Mouse (Mus musculus) NIH3T3 (cell line): ENCODE data around the gene Caln1.
A peak's percentile ranks its signal among the peaks of the same experiment; 100 is the strongest.

Experiments used
- DNase-seq: peaks from one replicate; pipeline ENCODE4 v3.0.0-alpha.2; 2012; ENCODE audit warnings: low read depth

Gene Caln1

DNA sequence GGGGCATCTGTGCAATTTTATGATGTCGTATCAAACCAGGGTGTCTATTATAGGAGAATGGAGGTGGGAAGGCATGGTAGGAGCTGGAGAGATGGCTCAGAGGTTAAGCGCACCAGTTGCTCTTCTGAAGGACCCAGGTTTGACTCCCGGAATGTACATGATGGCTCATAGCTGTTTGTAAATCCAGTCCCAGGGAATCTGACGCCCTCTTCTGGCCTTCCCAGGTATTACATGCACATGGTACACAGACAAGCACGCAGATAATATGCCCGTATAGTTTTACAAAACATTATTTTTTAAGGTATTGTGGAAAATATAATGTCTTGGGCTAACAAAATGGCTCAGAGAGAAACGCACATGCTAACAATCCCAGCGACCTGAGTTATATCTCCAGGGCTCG lies 443.8 kb downstream of the Caln1 start:
- no peak for DNase-seq

DNA sequence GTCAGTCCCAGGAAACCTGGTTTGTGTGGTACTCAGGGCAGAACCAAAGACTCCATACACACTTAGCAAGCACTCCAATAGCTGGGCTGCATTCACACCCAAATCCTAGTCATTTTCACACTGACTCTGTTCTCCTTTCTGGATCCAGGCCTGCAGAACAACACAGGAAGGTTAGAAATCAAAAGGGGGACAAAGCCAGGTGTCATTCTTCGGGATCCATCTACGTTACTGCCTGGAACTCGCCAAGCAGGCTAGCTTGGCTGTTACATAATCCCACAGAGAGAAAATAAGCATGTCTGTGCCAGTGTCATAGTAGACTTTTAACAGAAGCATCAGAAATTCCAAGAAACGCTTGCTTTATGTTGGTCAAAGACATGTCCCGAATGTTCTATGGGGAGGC lies 446.1 kb downstream of the Caln1 start:
- DNase-seq: no peak

DNA sequence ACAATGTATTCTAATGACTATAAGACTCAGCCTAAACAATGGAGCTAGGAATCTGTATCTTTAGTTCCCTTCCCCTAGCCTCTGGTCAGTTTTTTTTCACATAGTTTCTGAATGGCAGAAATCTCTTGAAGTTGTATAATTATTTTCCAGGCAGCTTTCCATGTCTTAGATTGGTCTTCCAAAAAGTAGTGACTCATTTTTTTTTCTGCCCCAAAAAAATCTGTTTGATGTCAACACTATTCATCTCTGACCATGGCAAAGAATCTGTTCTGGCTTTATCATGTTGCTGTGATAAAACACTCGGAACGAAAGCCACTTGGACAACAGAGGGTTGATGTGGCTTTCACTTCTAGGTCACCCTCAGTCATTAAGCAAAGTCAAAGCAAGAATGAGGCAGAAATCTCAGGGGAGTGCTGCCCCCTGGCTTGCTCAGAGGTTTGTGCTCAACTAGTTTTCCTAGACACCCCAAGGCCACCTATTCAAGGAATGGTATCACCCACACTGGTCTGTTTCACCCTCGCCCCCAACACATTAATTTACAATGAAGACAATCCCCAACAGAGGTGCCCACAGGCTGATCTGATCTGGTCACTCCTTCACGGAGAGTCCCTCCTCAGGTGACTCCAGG lies 450.9 kb downstream of the Caln1 start:
- peak; percentile 7 for DNase-seq

DNA sequence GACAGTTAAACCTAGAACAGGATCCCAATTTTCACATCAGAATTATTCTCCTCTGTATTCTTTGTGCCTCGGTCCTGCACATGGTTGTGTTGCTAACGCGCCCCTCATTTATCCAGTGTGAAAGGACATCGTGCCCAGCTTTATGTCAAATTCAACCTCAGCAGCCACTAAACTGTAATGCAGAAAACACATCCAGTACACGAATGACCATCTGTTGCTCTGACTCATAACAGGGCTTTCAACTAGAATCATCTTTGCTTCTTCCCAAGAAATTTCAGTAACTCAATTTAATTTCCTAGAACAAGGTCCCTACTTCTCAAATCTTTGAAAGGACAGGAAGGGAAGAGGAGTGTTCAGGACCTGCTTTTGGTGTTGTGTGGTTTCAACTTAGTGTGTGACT lies 451.4 kb downstream of the Caln1 start:
- DNase-seq: no peak

DNA sequence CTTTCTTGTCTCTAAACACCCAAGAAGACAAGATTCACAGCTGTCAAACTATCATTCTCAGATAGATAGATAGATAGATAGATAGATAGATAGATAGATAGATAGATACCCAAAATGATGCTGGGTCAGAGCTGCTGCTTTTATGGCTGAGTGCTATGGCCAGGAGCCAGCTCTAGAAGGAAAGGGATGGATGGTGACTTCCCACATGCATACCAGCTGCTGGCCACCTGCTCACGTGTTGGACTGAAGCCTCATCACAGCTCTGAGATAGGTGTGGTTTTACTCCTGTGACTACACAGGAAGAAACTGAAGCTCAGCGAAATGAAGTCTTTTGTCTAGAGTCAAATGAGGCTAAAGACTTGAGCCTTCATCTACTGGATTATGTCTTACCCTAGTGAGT lies 456.5 kb downstream of the Caln1 start:
- no peak for DNase-seq

DNA sequence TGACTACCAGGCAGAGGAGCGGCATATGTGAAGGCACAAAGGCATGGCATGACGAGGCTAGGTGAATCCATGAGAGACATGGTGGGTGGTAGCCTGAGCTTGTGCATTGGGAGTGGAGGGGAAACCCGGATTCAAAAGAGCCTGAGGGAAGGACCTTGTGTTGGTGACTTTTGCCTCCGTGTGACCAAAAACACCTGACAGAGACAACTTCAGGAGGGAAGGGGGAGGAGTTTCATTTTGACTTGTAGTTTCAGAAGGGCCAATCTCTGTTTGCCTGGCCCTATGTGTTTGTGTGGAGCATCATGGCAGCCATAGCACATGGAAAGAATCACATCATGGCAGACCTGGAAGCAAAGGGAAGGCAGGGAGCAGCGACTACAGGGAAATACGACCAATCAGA lies 479.3 kb downstream of the Caln1 start:
- no peak for DNase-seq

DNA sequence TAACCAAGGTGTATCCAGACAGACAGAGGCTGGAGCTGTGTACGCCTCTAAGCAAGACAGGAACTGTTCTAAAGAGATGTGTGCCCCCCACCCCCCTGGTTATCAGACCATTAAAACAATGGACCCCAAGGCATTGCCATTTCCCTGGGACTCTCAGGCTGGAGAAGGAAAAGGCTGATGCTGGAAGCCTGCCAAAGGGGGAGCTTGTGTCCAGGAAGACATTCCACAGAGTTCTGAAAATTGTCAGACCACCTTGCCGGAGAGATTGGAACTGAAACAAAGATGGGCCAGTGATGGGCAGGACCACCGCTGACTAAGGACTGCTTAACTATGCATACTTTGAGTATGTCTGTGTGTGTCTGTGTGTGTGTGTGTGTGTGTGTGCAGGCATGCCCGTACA lies 480.4 kb downstream of the Caln1 start:
- DNase-seq: no peak

DNA sequence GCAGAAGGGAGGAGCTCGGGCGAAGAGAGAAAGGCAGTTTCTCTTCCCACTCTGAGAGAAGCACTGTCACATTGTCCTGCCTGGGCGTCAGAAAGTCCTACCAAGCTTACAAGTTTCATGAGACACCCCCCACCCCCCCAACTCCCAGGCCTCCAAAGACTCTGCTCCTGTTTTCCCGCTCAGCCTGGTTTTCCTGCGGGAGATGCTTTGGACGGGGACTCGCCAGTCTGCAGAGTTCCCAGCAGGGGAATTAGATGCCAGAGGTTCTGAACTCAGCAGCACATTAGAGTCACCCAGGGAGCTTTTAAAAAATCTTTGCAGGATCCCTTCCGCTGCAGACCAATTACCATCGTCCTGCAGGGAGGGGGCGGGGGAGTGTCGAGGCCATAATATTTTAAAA lies 482.9 kb downstream of the Caln1 start:
- DNase-seq: no peak

DNA sequence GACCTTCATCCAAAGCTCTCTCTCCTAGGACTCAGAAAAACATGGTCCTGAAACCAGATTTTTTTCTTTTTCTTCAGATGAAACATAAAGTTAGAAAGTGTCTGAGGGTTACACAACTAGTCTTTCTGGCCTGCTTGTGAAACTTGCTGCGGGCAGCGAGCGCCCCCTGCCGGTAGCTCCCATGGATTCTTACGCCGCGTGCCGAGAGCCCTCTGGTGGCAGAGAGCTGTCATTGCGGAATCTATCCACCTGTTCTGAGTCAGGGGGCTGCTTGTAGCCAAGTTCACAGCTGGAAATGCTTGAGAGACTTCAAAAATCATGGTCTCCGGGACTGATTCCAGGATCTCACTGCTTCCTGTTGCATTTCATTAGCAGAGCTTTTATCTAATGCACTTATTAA lies 484.1 kb downstream of the Caln1 start:
- DNase-seq: peak; percentile 90

DNA sequence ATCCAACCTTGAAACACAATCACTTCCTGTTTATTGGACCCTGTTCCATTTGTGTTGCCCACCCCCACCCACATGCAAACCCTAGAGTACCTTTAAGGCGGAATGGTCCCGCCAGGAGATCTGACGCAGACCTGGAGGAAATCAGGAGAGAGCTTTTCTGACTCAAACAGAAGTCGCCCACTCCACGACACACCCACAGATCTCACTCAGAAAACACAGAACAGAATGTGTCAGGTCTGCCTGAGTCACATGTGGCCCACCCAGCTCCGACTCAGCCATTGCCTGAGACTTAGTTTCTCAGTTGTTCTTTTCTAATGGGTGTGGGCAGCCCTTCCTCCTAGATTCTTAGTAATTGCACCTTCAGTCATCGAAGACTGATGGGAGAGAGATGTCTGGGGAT lies 485.2 kb downstream of the Caln1 start:
- no peak for DNase-seq

DNA sequence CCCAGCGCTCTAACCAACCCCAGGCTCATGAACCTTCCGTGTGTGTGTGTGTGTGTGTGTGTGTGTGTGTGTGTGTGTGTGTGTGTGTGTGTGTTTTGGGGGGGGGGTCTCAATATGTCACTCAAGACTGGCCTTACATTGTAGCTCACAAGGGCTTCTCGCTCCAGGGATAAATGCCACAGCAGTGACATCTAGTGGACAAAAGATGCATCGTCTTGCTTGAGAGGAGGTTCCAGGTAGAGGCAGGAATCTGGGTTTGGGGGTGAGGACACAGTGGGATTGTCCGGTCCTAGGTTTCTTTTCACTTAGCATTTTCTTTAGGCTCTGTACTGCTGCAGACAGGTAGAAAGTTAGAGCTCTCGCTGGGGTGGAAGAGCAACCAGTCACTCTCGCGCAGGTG lies 488.9 kb downstream of the Caln1 start:
- DNase-seq: peak; percentile 72

DNA sequence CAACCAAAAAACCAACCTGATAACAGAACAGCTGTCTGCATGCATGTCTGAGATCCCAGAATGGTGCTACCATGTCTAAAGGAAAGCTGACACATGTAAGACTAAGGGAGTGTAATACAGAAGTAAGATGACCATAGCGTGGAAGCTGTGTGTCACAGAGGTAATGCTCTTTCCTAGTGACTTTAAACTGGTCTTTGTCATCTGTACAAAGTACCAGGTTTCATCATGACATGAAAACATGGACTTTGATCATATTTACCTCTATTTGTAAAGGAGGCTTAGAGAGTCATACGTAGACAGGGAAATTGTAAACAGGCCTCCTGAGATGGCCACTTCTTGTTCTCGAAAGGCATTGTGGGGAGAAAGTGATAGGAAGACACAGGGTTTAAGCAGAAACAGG lies 489.5 kb downstream of the Caln1 start:
- DNase-seq: no peak

DNA sequence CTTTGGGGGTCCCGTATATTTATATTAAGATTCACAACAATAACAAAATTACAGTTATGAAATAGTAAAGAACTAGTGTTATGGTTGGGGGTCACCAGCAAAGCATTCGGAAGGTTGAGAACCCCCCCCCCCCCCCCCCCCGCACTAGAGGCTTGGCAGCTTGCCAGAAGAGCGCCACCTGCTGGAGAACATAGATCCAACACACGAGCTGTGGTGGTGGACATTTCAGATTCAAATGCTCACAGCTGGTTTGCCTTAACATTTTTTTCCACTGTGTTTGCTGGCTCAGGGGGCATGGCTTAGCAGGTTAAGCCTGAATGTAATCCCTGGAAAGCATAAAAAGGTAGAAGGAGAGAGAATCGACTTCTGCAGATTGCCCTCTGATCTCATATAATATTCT lies 490.5 kb downstream of the Caln1 start:
- peak; percentile 20 for DNase-seq

DNA sequence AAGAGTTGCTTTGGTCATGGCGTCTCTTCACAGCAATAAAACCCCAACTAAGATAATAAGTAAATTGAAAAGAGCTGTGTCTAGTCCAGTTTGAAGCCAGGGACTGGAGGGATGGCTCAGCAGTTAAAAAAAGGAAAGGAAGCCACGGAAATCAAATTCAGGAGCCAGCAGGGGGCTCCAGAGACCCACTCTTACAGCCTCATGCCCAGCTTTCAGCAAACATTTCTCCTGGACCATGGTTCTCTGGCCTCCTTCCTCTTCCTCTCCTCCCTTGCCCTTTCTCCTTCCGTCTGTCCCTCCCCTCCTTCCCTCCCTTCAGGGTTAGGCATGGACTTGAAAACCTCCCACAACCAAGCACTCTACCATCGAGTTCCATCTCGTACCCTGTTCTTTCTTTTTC lies 493.0 kb downstream of the Caln1 start:
- DNase-seq: peak; percentile 74

DNA sequence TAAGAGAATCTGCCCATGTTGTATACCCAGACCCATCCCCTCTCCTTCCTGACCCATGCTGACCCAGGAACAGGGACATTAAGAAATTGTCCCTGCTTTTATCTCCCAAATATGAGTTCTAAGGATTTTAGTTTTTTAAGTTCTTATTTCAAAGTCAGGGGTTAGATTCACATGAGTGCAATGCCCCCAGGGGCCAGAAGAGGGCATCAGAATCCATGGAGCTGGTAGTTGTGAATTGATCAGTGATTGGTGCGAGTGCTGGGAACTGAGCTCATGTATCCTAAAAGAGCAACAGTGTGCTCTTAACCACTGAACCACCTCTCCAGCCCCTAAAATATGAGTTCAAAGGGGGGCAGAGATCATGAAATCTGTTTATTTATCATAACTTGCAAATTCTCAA lies 500.6 kb downstream of the Caln1 start:
- DNase-seq: peak; percentile 17

DNA sequence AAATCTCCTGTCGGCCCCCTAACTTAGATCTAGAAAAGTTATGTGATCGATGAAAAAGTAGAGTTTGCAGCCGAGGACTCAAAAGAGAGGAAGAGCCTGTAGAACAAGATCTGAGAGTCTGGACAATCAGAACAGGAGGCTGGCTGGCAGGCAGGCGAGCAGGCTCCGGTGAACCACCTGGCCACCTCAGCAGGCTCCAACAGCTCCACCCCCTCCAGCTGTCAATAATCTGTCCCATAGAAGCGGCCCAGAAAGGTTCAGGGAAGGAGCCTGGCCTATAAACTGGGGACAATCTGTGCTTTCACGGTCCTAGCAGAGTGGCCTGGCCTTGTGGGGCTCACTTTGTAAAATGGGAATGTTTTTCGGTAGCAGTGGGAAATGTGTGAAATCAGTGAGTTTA lies 501.8 kb downstream of the Caln1 start:
- DNase-seq: no peak

DNA sequence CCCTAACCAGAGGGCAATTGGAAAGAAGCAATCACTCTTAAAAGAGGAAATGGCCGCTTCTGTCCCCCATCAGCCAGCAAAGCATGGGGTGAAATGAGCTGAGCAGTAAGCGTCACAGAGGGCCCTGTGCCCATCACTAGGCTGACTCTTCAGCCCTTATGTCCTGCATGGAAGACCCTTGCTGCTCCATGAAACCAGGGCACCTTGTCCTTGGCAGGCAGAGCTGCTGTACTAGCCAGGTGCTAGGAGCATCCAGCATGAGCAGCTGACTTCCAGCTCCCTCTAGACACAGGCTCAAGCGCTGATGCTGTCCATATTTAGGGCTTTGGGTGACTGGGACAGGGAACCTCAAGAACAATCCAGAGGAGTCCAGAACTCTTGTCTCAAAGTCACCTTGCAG lies 506.1 kb downstream of the Caln1 start:
- DNase-seq: no peak

DNA sequence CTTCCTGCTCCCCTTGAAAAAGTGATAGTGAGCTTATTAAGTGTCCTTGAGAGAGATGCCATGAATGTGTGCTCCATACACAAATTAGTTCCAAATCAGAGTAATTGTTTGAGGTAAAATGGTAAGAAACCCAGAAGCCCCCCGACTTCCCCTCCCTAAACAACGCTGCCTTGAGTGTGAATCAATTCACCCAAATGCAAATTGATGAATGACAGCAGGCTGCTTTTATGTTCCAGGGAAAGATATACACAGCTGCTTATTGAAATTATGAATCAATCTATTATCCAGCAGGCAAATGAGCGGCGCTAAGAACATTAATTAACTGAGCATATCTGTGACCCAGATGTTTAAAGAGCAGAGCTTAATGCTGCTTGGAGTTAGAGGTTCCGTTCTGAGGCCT lies 511.1 kb downstream of the Caln1 start:
- no peak for DNase-seq

DNA sequence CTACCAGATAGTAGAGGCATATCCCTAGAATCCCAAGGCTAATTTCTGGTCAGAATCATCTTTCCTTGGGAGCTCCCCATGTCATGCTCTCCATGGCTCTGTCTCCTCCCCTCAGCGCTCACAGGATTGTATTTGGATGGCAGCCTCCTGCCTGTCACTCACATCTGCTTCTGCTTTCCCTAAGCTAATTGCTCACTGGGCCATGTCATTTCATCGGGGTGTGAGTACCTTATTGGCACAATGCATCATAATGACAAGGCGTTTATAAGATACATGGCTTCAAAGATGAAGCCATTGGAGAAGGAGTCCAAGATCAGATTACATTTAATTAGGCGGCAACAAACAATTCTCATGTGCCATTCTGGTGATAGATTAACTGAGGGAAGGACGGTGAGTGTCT lies 522.5 kb downstream of the Caln1 start:
- no peak for DNase-seq

DNA sequence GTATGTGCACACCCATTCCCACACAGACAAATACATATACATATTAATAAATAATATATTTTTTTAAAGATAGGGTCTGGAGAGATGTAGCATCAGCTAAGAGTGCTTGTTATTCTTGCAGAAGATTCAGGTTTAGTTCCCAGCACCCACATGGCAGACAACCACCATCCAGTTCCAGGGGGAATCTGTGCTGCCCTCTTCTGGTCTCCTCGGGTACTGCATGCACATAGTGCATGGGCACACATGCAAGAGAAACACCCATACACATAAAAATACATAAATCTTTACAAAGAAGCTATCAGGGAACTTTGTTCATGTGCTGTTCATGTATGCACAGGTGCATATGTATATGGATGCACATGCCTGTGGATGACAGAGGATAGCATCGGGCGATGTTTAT lies 526.7 kb downstream of the Caln1 start:
- no peak for DNase-seq
